Mouse (Mus musculus) liver, embryonic 14.5 days (tissue): ENCODE results near the gene Itpr1.

Experiments used
- CTCF ChIP-seq: IDR thresholded peaks from 2 replicates; pipeline ENCODE4 v1.5.1; 2016; ENCODE audit warnings: antibody characterized with exemption, low read depth, control low read depth
- EP300 ChIP-seq: IDR thresholded peaks from 2 replicates; pipeline ENCODE4 v1.6.1; 2016; ENCODE audit warnings: antibody characterized with exemption, low read depth

GRCm38 (mm10) chr6:108487300-108487835, 274.5 kb downstream of the Itpr1 start:
- TF ChIP-seq CTCF (no peak), EP300 (no peak)
